Mouse (Mus musculus) lung, postnatal 0 days (tissue): ENCODE results near the gene Prpf31. TPM values are rescaled to one million over a fixed set of nuclear protein-coding genes. Genes with fewer than 3 reads are reported as not detected.
"Not testable (repeated sequence)": the region's sequence is repeated elsewhere in the genome, so short reads cannot be mapped to it uniquely, and the experiment has no call there.

Experiments
- ATAC-seq: fragments of 200-750 bp; cut with Nextera tagmentation; 2 replicates; pipeline ENCODE4 v1.8.0; 2017; ENCODE audit warnings: moderate library complexity
- DNase-seq: peaks from one replicate; pipeline ENCODE4 v3.0.0-alpha.2; 2016; ENCODE audit warnings: low spot score
- H3K27ac ChIP-seq: fragments of 300-500 bp; sonication (generic); 2 replicates; pipeline ENCODE4 v1.5.1; 2014; ENCODE audit warnings: antibody characterized with exemption, mild to moderate bottlenecking, low read length, mixed read lengths
- H3K27me3 ChIP-seq: fragments of 300-500 bp; sonication (generic); replicated peaks from 2 replicates; pipeline ENCODE4 v1.6.1; 2014; ENCODE audit warnings: low read length, mixed read lengths; ENCODE audit not compliant: insufficient read depth
- H3K36me3 ChIP-seq: fragments of 300-500 bp; sonication (generic); 2 replicates; pipeline ENCODE4 v1.6.1; 2014; ENCODE audit warnings: low read length, mixed read lengths; ENCODE audit not compliant: insufficient read depth
- H3K4me1 ChIP-seq: fragments of 300-500 bp; sonication (generic); 2 replicates; pipeline ENCODE4 v1.6.1; 2014; ENCODE audit warnings: antibody characterized with exemption, low read depth, low read length, mixed read lengths; ENCODE audit not compliant: insufficient read depth
- H3K4me2 ChIP-seq: fragments of 300-500 bp; sonication (generic); replicated peaks from 2 replicates; pipeline ENCODE4 v1.6.1; 2014; ENCODE audit warnings: low read depth, mild to moderate bottlenecking, low read length, moderate library complexity, mixed read lengths
- H3K4me3 ChIP-seq: fragments of 300-500 bp; sonication (generic); 2 replicates; pipeline ENCODE4 v1.5.1; 2014; ENCODE audit warnings: low read depth, low read length
- H3K9ac ChIP-seq: fragments of 300-500 bp; sonication (generic); replicated peaks from 2 replicates; pipeline ENCODE4 v1.6.1; 2014; ENCODE audit warnings: low read depth, mild to moderate bottlenecking
- H3K9me3 ChIP-seq: fragments of 300-500 bp; sonication (generic); 2 replicates; pipeline ENCODE4 v1.6.1; 2016; ENCODE audit warnings: low read length, mixed read lengths
- CTCF ChIP-seq: IDR thresholded peaks from 2 replicates; pipeline ENCODE4 v1.5.1; 2016; ENCODE audit warnings: antibody characterized with exemption, mild to moderate bottlenecking
- EP300 ChIP-seq: IDR thresholded peaks from 2 replicates; pipeline ENCODE4 v1.6.1; 2016; ENCODE audit warnings: antibody characterized with exemption, mild to moderate bottlenecking, control low read depth
- WGBS: fragments of 180-500 bp; shearing (Covaris S2); extraction: QIAGEN DNeasy Blood & Tissue Kit; methylation state at CpG from one replicate; pipeline ENCODE4 v1.1.7; 2014; 5-methylcytosine and 5-hydroxymethylcytosine counted together
- polyA plus RNA-seq: library from polyadenylated mRNA; unstranded; fragments of >200 nt; fragmentation: Nextera tagmentation; extraction: Ambion mirVana; gene quantifications from 2 replicates; pipeline ENCODE4 v1.2.1, GENCODE M21; 2015

The Prpf31 gene
- polyA plus RNA-seq, 1 experiment from 2014 or later: 36.6 TPM

DNA sequence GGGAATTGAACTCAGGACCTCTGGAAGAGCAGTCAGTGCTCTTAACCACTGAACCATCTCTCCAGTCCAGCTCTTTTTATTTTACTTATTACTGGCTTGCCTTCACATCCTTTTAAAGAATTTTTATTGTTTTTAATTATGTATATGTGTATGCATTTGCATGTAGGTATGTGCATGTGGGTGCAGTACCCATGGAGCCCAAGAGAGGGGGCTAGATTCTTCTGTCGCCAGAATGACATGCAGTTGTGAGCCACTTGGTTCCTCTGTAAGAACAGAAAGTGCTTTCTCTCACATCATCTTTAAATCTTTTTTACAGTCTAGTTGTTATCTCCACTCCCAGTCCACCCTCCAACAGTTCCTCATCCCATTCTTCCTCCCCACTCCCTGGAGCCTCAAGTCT, 38.3 kb upstream of the Prpf31 start:
- 43% methylated on average over 1 of the region's 1 CpGs for WGBS
- no peak overlapping the region for H3K9ac ChIP-seq
- no peak for ATAC-seq
- H3K27ac ChIP-seq: no peak overlapping the region
- TF ChIP-seq CTCF (no peak), EP300 (no peak)
- no peaks in the 10 kb centered on the region for H3K9me3 ChIP-seq
- H3K4me2 ChIP-seq: no peak overlapping the region
- no peaks in the 10 kb centered on the region for H3K36me3 ChIP-seq
- H3K4me1 ChIP-seq: no peaks in the 10 kb centered on the region
- H3K27me3 ChIP-seq: no peaks in the 10 kb centered on the region
- no peak for DNase-seq
- H3K4me3 ChIP-seq: no peak overlapping the region

DNA sequence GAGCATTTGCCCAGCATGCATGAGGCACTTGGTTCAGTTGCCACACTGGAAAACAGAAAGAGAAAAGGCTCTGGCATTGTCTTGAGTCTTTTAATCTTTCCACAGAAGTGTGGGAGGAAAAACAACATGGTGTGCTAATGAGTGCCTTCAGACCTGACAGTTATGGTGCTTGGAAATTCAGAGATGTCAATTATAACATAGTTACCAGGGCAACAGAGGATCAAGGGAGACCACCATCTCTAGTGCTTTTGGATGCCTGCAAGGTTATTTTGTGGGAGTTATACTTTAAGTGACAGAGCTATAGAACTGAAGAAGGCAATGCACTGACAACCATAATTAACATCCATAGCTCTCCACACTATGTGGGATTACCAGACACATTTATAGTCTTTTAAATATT, 35.9 kb upstream of the Prpf31 start:
- Histone ChIP-seq H3K4me1 (no peaks in the 10 kb centered on the region), H3K9ac (no peak overlapping the region), H3K4me3 (no peak overlapping the region), H3K27me3 (no peaks in the 10 kb centered on the region), H3K4me2 (no peak overlapping the region), H3K27ac (no peak overlapping the region), H3K9me3 (no peaks in the 10 kb centered on the region), H3K36me3 (no peaks in the 10 kb centered on the region)
- DNase-seq: no peak
- ATAC-seq: no peak
- TF ChIP-seq CTCF (no peak), EP300 (no peak)

DNA sequence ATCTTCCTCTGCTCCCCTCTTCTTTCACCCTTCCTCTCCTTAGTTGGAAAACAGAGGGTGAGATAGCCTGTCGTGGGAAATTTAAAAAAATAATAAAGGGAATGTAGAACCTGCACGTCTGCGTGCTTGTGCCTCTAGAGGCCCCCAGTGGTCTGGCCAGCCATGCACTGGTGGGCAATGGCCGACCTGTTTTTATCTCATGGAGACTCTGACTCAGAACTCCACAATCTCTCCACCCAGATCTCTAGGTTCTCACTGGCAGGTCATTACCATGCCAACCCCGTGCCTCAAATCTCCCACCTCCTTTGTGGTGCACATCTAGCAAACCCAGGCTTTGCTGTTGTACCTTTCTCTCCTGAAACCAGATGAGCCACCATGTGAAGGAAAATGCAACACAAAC, 35.1 kb upstream of the Prpf31 start:
- Histone ChIP-seq H3K27me3 (no peaks in the 10 kb centered on the region), H3K4me1 (no peaks in the 10 kb centered on the region), H3K4me3 (0 out of 2 replicates have a peak overlapping the region, but pooled peaks have one; percentile 2), H3K9me3 (no peaks in the 10 kb centered on the region), H3K27ac (no peak overlapping the region), H3K9ac (no peak overlapping the region), H3K4me2 (no peak overlapping the region), H3K36me3 (no peaks in the 10 kb centered on the region)
- no peak for DNase-seq
- ATAC-seq: 0 out of 2 replicates have a peak, but pooled peaks have one; percentile 35
- WGBS: 10% methylated on average over 5 of the region's 5 CpGs
- TF ChIP-seq EP300 (no peak), CTCF (no peak)

DNA sequence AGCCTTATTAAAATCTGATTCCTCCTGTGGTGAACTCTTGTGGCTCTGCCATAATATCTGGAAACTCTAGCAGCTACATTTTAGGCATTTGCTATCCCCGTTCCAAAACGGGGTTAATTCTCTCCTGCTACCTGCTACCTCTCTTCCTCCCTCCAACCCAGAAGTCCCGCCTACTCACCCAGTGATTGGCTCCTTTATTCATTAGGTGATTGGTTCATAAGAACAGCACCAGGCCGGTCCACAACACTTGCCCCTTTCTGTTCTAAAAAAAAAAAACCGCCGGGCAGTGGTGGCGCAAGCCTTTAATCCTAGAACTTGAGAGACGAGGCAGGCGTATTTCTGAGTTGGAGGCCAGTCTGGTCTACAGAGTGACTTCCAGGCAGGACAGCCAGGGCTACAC, 34.6 kb upstream of the Prpf31 start:
- Histone ChIP-seq H3K36me3 (no peaks in the 10 kb centered on the region), H3K4me3 (0 out of 2 replicates have a peak overlapping the region, but pooled peaks have one; percentile 2)

DNA sequence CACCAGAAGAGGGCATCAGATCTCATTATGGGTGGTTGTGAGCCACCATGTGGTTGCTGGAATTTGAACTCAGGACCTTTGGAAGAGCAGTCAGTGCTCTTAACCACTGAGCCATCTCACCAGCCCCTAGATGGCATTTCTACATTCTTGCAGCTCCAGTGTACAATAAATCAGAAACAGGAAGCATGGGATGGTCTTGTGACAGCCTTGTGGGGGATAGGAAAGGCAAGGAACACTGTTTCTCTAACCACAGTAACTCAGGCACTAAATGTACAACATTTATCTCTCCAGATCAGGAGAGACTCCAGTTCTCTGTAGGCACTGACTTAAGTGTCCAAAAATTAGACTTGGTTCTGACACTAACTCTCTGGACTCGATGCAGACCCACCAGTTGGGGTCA, 32.0 kb upstream of the Prpf31 start:
- 30% methylated on average over 1 of the region's 1 CpGs for WGBS
- ATAC-seq, H3K27me3 ChIP-seq: not testable (repeated sequence)

More for the DNA sequence above, 34.6 kb upstream of the Prpf31 start:
- Histone ChIP-seq H3K9ac (no peak overlapping the region), H3K4me2 (no peak overlapping the region), H3K27ac (no peak overlapping the region), H3K4me1 (no peaks in the 10 kb centered on the region), H3K9me3 (no peaks in the 10 kb centered on the region), H3K27me3 (no peaks in the 10 kb centered on the region)
- ATAC-seq (peak; percentile 61), DNase-seq (no peak)
- TF ChIP-seq EP300 (no peak), CTCF (no peak)
- 14% methylated on average over 9 of the region's 9 CpGs for WGBS

DNA sequence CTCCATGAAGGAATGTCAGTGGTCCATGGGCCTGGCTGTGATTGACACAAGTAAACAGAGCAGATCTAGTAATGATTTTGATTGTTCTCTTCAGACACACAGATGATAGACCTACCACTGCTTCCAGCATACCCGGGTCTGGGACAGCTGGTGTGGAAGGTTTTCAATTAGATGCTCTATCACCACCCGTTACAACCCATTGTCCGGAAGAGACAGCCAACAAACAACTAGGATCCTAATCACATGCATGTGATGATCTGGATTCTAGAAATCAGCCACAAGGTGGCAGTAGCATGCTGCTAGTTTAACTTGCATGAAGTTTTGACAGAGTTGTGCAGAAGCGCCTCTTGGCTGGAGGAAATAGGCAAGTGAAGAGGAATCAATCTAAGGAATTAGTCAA, 28.7 kb upstream of the Prpf31 start:
- 0 out of 2 replicates have a peak, but pooled peaks have one; percentile 28 for ATAC-seq
- WGBS: 8% methylated on average over 4 of the region's 4 CpGs

More for the DNA sequence above, 32.0 kb upstream of the Prpf31 start:
- not testable (repeated sequence) for H3K36me3 ChIP-seq, H3K9ac ChIP-seq, H3K4me3 ChIP-seq, H3K4me2 ChIP-seq, DNase-seq, H3K27ac ChIP-seq, H3K4me1 ChIP-seq, H3K9me3 ChIP-seq

DNA sequence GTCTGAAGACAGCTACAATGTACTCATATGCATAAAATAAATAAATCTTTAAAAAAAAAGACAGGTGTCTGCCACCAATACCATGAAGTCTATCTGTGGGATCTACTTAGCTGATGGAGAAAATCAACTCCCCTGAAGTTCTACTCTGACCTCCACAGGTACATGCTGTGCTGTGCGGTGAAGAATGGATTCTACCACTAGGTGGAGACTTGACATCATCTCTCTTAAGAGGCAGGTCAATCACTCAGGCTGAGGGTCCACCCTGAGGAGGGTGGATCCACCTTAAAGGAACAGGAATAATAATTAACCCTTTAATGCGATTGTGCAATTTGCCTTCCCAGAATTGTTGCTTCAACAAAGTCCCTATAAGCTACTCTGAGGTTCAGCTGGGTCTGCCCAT, 23.0 kb upstream of the Prpf31 start:
- DNase-seq (peak; percentile 53), ATAC-seq (peak; percentile 60; the same call in 1 of the 2 replicates)
- no peaks in the 10 kb centered on the region for H3K36me3 ChIP-seq
- TF ChIP-seq CTCF: peak; percentile 62
- TF ChIP-seq EP300: no peak
- no peaks in the 10 kb centered on the region for H3K4me1 ChIP-seq
- H3K27me3 ChIP-seq: no peaks in the 10 kb centered on the region
- no peak overlapping the region for H3K4me2 ChIP-seq
- whole genome bisulfite sequencing: 18% methylated on average over 2 of the region's 2 CpGs
- H3K27ac ChIP-seq: no peak overlapping the region
- H3K4me3 ChIP-seq: no peak overlapping the region
- H3K9me3 ChIP-seq: no peaks in the 10 kb centered on the region
- H3K9ac ChIP-seq: no peak overlapping the region

More for the DNA sequence above, 28.7 kb upstream of the Prpf31 start:
- TF ChIP-seq EP300 (no peak), CTCF (peak; percentile 92)
- DNase-seq: peak; percentile 86
- no peak overlapping the region for H3K27ac ChIP-seq
- no peaks in the 10 kb centered on the region for H3K4me1 ChIP-seq
- H3K4me3 ChIP-seq: no peak overlapping the region
- H3K36me3 ChIP-seq: no peaks in the 10 kb centered on the region
- no peaks in the 10 kb centered on the region for H3K9me3 ChIP-seq
- H3K9ac ChIP-seq: no peak overlapping the region
- no peaks in the 10 kb centered on the region for H3K27me3 ChIP-seq
- H3K4me2 ChIP-seq: no peak overlapping the region
